Mouse (Mus musculus) brain, adult 2 months (tissue): Measurements from ENCODE around the gene Rilp.
A peak's percentile ranks its signal among the peaks of the same experiment; 100 is the strongest.

Experiments
- DNase-seq: peaks from one replicate; pipeline ENCODE4 v3.0.0; 2011; ENCODE audit warnings: low read depth, low spot score

Rilp gene

GRCm38 (mm10) chr11:75509741-75510626, at the start of gene Rilp:
Gene Rilp, plus strand, starts transcription at chr11:75510094.
- peak; percentile 47 for DNase-seq

DNA sequence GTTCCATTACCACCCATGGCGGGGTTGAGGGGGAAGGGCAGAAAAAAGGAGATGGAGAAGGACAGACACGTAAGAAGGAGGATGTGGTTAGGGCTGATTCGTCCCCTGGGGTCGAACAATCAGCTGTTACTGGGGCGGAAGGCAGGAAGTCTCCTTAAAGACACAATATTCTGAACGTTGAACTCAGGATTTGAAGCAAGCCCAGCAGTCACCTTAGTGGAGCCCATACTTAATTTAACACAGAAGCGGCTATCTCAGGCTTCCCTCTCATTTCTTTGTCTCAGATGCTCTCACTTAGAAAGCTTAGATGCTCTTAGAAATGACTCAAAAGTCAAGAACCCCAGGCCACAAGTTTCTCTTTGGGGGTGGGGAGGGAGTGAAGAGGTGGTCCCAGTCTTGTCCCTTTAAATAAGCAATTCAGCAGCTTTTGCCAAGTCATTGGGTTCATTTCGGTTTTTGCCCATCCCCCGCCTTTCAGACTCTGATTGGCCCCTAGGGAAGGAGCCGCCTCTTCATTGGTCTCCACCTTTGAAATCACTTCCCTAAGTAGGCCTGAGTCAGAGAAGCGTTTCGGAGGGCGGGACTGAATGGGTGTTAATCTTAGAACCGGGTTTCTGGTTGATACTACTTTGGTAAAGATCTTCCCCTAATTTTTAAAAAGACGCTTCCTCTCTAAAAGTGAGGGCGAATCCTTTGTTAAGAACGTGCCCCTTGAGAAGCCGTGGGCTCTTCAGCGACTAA, 49.6 kb upstream of the Rilp start:
- DNase-seq, result peak; percentile 98

- peak; percentile 100 for DNase-seq
Observed at GRCm38 (mm10) chr11:75460844-75461742, 48.8 kb upstream of the Rilp start, which contains the start of gene Tlcd2. Gene Tlcd2, plus strand, starts transcription at chr11:75461715.

DNA sequence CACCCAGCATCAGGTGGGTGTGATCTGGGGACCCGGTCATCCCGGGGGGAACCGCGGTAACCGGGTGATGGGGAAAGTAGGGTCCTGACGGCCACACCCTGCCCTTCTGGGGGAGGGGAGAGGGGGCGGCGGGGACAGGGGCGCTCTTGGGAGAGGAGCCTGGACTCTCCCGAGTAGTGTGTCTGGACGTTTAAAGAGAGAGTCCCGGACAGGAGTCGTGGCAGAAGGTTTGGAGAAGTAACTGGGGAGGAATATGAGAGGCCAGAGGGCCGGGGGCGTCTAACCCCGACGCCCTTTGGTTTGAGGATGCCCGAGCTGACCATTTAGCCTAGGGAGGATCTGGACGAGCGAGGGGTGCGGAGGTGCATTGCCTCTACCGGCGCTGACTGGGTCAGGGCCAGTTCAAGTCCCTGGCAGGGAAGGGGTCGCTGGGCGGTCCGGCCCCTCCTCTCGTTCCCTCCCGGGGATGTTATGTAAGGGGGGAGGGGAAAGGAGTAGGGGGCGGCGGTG, 48.1 kb upstream of the Rilp start:
- no peak for DNase-seq

DNA sequence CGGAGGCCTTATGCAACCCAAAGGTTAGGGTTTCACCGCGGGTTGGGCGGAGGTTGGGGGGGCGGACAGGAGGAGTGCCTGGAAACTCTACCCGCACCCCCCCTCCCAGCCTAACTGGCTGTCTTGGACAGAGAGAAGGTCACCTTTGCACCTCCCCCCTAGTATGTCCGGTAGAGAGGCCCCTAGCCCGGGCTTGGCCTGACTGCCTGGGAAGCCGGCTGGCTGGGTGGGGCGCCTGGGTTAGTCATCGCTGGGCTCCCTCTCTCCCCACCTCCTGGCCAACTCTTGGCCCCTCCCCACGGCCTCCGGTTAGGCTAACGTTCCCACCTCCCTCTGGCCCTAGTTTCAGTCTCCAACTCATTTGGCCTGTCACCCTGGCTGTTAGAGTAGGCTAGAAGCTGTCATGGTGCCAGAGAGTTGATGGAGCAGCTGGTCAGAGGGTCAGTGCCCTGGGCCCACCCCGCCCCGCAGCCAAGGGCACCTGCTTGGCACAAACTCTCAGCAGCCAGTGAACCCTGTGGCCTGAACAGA, 47.6 kb upstream of the Rilp start:
- peak; percentile 47 for DNase-seq

GRCm38 (mm10) chr11:75462865-75463336, 47.0 kb upstream of the Rilp start:
- peak; percentile 59 for DNase-seq

GRCm38 (mm10) chr11:75463624-75464023, 46.3 kb upstream of the Rilp start:
- DNase-seq, result no peak

GRCm38 (mm10) chr11:75464417-75464816, 45.5 kb upstream of the Rilp start:
- no peak for DNase-seq

DNA sequence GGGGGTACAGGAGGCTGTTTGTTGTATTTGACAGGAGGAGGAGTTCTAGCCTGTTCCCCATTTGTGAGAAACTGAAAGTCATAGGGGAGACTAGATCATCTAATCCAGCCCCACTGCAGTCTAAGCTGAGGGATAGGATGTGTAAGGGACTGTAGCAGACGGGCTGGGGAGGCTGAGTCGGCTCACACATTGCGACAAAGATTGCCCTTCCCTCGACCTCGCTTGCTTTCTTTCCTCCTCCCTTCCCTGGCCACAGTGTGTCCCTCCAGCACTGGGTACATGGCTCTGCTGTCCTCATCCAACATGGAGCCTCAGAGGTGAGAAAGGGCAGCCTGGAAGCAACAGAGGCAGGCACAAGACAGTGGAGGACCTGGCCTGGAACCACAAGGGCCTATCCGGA, 44.8 kb upstream of the Rilp start:
- DNase-seq, result no peak

GRCm38 (mm10) chr11:75466731-75467505, 43.0 kb upstream of the Rilp start:
- DNase-seq, result no peak

GRCm38 (mm10) chr11:75467512-75468215, 42.2 kb upstream of the Rilp start:
- DNase-seq, result no peak

DNA sequence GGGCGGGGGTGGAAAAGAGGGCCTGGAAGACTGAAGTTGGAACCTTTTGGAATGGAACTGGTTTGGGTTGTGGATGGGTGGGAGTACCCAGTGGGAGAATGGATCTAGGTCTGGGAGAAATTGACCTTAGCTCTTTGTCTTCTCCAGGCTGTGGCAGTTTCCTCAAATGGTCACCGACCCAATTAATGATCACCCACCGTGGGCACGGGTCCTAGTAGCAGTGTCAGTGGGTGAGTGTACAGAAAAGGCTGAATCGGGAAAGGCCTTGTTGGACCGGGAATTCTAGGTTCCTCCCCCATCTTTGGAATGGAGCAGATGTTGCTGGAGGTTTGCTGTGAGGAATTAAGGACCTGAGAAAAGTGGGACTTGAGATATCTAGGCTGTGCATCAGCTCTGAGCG, 41.5 kb upstream of the Rilp start:
- DNase-seq, result peak; percentile 34

- no peak for DNase-seq
Observed at GRCm38 (mm10) chr11:75469261-75469660, 40.6 kb upstream of the Rilp start.

DNA sequence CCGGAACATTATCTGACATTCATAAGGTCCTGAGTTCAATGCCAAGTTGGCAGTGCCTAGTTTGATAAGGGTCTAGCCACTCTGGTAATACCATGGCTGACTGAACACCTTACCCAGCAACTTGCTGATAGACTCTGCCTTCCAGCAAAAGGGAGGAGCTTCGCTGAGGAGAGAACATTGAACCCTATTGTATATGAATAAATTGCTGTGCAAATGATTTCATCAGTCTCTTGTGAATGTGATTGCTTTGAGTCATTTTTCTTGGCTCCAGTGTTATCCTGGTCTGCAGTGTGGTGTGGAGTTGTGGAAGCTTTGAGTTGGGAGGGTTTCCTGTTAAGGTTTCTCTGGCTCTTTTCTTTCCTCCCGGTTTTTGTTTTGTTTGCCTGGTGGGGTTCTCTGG, 39.2 kb upstream of the Rilp start:
- DNase-seq, result no peak

DNA sequence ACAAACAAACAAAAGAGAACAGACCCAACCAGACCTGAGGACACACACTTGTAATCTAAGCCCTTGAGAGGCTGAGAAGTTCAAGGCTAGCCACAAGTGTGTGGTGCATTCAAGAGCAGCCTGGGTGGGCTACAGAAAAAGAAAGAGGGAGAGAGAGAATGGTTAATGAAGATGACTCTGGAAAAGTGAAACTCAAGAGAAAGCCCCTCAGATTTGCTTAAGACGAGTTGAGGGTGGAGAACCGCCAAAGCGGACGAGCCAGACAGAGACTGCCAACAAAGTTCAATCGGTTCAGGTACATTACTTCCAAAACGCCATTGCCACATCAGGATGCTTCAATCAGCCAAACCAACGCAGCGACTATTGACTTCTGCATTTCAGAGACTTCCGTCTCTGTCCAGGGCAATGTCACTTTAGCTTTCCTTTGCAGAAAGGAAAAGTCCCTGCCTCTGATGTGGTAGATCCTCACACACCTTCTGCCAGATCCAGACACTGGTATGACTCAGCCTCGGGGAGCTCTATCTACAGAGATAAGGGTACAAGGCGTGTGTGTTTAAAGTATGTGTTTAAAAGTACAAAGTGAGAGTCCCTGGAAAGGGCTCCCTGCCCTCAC, 37.3 kb upstream of the Rilp start:
- no peak for DNase-seq

DNA sequence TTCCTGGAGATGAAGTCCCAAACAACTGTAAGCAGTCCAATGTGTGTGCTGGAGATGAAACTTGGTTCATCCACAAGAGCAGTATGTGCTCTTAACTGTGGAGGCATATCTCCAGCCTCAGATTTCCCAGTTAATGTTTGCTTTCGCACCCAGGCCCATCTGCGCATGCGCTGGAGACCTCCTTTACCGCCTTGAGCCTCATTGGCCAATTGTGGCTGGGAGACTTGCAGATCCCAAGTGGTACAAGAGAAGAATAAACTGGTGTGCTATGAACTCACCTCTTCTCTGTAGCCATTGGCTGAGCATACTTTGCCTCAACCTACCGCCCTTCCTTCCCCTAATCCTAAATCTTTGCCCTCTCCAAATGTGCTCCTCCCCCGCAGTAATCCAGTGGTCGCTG, 36.5 kb upstream of the Rilp start:
- no peak for DNase-seq

GRCm38 (mm10) chr11:75486192-75486591, 23.7 kb upstream of the Rilp start:
- DNase-seq, result no peak

DNA sequence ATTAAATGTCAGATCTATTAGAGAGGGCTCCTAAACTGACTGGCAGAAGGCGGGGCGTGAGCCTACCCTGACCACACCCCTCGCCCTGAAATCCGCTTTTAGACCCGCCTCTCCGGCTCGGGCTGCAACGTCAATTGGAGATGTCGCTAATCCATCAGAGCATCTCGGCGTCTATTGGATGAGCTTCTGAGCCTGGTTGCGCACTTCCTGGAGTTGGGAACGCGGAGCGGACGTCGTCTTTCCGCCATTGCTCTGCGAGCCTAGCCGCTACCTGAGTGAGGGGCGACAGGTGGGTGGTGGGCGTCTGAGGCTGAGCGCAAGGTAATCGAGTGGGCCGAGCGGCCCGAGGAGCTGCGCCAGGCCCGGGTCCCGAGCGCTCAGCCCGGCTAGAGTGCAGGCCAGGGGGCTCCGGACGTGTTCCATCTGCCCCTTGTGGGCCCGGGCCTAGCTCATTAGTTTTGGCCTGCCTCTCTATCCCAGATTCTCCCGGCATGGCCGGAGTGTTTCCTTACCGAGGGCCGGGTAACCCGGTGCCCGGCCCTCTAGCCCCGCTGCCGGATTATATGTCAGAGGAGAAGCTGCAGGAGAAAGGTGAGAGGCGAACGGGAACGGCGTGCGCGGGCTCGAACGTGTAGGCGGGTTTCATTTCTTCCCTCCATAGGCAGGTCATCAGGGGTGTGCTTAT, 23.2 kb upstream of the Rilp start, which contains the start of gene Prpf8:
Prpf8 (plus strand) TSS at position 216 of the 685 bp plus-strand sequence.
- DNase-seq, result peak; percentile 99

GRCm38 (mm10) chr11:75487496-75487895, 22.4 kb upstream of the Rilp start:
- DNase-seq, result no peak
